Mouse (Mus musculus): ENCODE measurements around the gene Rcsd1. TPM values are rescaled to one million over a fixed set of nuclear protein-coding genes. Genes with fewer than 3 reads are reported as not detected.

Gene Rcsd1
- total RNA-seq, 4 experiments from 2014 or later, result 64.0 to 99.3 (median 73.2) TPM

Small RNAs within 50 kb of the gene (microRNA-seq; reads per million reads assigned to microRNA genes)
- not detected for gene Gm44458

Other genes starting within 250 kb of the Rcsd1 start
- gene Dcaf6, start 249.3 kb downstream of the Rcsd1 start, total RNA-seq (2022), result 100 to 1,000 TPM; 103 to 113 (median 109) TPM
- gene Mpc2, start 249.1 kb downstream of the Rcsd1 start, total RNA-seq (2022), result 100 to 1,000 TPM; 565 to 633 (median 602) TPM
- gene Adcy10, start 224.6 kb downstream of the Rcsd1 start, total RNA-seq (2022), result not detected
- 10 to 100 TPM; 12.3 to 13.6 (median 12.4) TPM for gene Mpzl1, start 75.2 kb downstream of the Rcsd1 start, total RNA-seq (2022)
- gene Creg1, start 54.0 kb upstream of the Rcsd1 start, total RNA-seq (2022), result 100 to 1,000 TPM in 3 of 4 experiments, 10 to 100 TPM in 1; 98.7 to 109 (median 103) TPM
- gene Cd247, start 78.9 kb upstream of the Rcsd1 start, total RNA-seq (2022), result 1 to 10 TPM in 1 of 4 experiments, under 1 TPM in 3; 0.16 to 1.1 (median 0.46) TPM